Mouse (Mus musculus): Measurements from ENCODE around the gene Mcrip2.

- TF ChIP-seq POLR2A (IDR thresholded peaks at IDR 0.05; ENCODE audit: control insufficient read depth, extremely low read depth, insufficient read depth, low read length, poor library complexity) (no peak), CTCF (IDR thresholded peaks at IDR 0.05; ENCODE audit: borderline replicate concordance, control insufficient read depth, extremely low read depth, insufficient read depth, low read length, poor library complexity) (no peak)
Measured at GRCm38 (mm10) chr17:25888837-25889236, 20.3 kb upstream of the Mcrip2 start.
